Mouse (Mus musculus) left cerebral cortex, postnatal 10 days (tissue): ENCODE measurements around the gene Noxo1. TPM values are rescaled to one million over a fixed set of nuclear protein-coding genes. Genes with fewer than 3 reads are reported as not detected.

Experiments
- DNase-seq, 2 experiments: peaks; one replicate each; pipeline ENCODE4 v3.0.0; 2021 to 2022; ENCODE audit warnings: low spot score in 2 of 2, mixed read lengths in 1 of 2; ENCODE audit errors: extremely low spot score in 1 of 2
- intact Hi-C: fragments of 180-260 bp; cut with DNase I; formaldehyde crosslinking; loops from one replicate; pipeline ENCODE4 v1.15.1; 2025
- total RNA-seq, 2 experiments: library from RNA; stranded (reverse); gene quantifications; 2 replicates each; pipeline ENCODE4 v1.2.3; 2021

The Noxo1 gene
- total RNA-seq, 2 experiments from 2014 or later: 2.7 to 5.1 TPM

DNA sequence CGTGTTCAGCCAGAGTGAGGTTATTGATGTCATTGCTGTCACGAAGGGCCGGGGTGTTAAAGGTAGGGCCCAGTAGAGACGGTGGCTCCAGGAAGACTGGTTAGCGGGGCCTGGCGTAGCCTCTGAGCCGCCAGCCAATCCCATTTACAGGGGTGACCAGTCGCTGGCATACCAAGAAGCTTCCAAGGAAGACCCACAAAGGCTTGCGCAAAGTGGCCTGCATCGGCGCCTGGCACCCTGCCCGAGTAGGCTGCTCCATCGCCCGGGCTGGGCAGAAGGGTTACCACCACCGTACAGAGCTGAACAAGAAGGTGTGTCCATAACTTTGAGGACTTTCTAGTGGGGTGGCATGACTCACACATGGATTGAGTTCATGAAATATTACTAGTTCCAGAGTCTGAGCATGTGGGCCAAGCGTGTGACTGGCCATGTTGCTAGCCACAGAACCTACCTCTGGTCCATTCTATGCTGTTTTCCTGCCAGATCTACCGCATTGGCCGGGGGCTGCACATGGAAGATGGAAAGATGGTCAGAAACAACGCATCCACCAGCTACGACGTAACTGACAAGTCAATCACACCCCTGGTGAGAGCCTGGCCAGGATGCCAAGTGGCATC lies 37.5 kb downstream of the Noxo1 start:
- DNase-seq: no peak
- intact Hi-C loops: no loop called here

DNA sequence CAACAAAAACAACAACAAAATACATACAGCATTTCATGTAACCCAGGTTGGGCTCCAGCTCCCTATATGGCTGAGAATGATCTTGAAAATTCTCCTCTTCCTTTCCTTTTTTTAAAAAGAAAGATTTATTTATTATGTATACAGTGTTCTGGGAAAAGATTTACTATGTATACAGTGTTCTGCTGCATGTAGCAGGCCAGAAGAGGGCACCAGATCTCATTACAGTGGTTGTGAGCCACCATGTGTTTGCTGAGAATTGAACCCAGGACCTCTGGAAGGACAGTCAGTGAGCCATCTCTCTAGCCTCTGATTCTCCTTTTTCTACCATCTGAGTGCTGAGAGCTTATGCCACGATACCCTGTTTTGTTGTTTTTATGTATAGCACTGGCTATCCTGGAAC lies 38.5 kb downstream of the Noxo1 start:
- intact Hi-C loops: no loop called here
- no peak for DNase-seq

DNA sequence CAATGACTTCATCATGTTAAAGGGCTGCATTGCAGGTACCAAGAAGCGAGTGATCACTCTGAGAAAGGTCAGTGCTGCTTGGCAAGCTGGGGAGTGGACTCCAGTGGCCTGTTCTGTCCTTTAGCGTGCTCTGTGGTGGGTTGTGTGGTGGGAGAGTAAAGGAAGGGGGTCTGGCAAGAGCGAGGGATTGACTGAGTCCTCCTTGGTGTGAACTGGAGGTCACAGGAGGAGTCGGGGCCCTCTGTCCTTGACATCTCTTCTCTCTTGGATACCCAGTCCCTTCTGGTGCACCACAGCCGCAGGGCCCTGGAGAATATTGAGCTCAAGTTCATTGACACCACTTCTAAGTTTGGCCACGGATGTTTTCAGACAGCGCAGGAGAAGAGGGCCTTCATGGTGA lies 39.4 kb downstream of the Noxo1 start:
- intact Hi-C loops: loop anchor here (5.0 kb wide), 1 partner anchor 147 kb away; no protein-coding TSS in a partner anchor

DNA sequence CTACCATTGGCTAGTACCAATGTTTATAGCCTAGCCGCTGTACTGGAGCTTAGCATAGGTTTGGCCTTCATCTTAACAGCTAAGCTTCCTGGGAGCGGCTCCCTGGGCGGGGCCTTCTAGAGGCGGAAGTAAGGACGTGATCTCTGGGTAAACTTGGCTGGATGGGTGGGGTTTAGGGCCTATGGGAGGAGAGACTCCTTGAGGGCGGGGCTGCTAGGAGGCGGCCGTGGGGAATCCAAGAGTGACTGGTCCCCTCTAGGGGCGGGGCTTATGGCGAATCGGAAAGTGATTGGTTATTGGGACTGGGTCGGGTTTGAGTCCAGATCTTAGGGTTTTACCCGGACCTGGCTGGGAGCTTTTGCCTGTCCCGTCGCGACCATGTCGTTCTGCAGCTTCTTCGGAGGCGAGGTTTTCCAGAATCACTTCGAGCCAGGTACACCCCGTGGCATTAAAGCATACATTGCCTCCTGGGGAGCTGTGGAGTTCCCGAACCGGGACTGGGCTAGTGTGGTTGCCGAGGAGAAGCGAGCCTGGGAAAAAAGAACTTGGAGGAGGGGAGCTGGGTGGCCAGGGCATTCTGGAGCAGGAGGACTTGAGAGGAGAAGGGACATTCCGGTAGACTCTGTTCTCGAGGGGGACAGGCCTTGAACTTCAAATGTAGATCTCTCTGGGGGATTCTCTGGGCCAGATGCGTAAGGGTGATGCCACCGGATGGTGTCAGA lies 40.5 kb downstream of the Noxo1 start, which contains the start of gene Msrb1:
Gene Msrb1, plus strand, starts transcription at position 313 of the 722 bp plus-strand sequence.
- intact Hi-C loops: loop anchor here (5.0 kb wide), 1 partner anchor 146 kb away; no protein-coding TSS in a partner anchor
- peak; percentile 91 to 97 for DNase-seq

More for the DNA sequence above, 39.4 kb downstream of the Noxo1 start:
- no peak for DNase-seq

DNA sequence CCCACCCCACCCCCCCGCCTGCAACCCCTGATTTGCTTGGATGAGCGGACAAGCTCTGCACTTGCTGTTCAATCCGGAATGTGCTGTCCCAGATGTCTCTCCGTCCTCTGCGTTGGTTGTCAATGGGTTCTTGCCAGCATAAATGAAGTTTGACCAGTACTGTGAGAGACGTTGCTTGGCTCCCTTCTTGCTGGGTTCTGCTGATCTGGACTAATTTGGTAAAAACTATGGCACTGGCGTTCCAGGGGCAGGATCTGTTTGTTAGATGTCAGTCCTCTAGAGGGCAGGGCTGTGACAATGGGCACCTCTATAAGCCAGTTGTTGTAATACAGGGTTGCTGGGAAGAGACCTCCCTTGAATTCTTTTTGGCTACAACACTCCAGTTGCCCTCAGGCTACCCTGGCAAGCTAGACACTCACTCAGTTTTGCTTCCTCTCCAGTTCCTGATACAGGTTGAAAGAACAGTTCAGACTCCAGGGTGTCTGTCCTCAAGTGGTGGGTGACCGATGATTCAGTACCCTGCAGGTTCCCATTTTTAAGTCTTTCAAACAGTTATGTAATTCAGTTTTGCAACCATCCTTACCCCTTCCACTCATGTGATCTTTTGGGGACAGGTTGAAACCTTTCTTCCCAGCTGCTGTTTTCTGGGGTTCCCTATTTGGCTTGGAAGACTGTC lies 41.2 kb downstream of the Noxo1 start:
- intact Hi-C loops: loop anchor here (5.0 kb wide), 1 partner anchor 145 kb away; no protein-coding TSS in a partner anchor
- DNase-seq: no peak

DNA sequence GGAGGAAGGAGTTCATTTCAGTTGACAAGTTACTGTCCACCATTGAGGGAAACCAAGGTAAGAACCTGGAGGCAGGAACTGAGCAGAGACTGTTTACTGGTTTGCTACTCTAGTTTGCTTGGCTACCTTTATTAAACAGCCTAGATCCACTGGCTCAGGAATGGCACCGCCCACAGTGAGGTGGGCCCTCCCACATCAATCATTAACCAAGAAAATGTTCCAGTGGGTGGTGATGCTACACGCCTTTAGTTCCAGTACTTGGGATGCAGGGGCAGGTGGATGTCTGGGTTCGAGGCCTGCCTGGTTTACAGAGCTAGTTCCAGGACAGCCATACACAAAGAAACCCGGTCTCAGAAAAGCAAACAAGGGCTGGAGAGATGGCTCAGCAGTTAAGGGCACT lies 42.2 kb downstream of the Noxo1 start:
- no peak for DNase-seq
- intact Hi-C loops: loop anchor here (5.0 kb wide), 1 partner anchor 144 kb away; no protein-coding TSS in a partner anchor

DNA sequence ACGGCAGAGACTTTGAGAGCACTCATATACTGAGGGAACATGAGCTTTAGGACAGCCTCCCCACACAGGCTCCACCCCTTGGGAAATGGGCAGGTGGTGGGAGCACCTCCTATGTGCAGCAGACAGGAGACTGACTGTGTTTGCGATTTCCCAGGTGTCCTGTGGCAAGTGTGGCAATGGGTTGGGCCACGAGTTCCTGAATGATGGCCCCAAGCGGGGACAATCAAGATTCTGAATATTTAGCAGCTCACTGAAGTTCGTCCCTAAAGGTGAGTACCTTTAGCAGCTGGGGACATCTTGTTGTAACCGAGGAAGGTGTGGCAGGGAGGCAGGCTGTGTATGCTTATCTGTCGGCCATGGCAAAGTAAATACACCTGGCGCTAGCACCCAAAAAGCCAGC lies 43.9 kb downstream of the Noxo1 start:
- no peak for DNase-seq
- intact Hi-C loops: loop anchor here (5.0 kb wide), 1 partner anchor 142 kb away; no protein-coding TSS in a partner anchor

DNA sequence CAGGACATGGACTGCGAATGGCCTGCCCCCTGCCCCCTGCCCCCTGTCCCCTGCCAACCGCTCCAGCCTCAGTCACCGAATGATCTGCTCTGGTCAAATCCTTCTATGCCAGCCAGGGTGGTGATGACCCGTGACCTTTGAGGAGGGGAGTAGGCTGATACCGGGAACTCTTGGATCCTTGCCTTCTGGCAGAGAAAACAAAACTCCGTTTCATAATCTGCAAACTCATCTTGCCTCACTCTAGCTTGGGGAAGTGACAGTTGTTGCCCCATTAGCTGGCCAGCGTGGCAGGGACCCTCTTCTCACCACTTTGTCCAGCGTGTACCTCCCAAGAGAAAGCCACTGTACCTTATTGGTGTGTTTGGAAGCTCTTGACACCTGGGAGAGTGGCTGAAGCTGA lies 46.3 kb downstream of the Noxo1 start:
- DNase-seq: no peak
- intact Hi-C loops: no loop called here

DNA sequence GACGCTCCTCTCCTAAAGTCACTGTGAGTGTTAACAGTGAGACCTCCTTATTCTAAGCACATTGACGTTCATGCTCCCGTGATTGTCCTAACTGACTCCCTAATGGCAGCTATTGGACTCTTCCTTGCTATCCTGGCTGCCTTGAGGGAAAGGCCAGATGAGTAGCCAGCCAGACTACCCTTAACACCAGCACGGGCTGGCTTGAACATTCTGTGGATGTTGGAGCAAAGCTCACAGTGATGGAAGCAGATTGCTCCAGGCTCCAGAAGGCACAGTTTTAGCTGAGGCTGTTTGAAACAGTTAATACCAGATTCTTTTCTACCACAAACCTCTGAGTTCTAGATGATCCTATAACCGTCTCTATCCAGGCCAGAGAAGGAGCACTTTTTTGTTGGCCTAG lies 47.9 kb downstream of the Noxo1 start:
- intact Hi-C loops: loop anchor here (2.0 kb wide), 1 partner anchor 73 kb away; no protein-coding TSS in a partner anchor
- no peak for DNase-seq

DNA sequence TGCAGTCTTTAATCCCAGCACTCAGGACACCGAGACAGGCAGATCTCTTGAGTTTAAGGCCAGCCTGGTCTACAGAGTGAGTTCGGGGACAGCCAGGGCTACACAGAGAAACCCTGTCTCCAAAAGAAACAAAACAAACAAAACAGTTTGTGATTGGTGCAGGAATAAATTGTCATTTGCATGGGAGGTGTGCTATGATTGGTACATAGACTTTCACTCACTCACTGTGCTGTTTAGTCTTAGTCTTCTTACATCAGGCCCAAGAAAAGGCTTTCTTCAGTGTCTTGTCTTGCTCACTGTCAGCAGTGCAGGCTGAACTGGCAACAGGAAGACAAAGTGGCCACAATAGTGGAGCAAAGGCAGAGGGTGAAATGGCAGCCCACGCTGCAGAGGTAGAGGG lies 48.3 kb downstream of the Noxo1 start:
- intact Hi-C loops: loop anchor here (2.0 kb wide), 1 partner anchor 72 kb away; no protein-coding TSS in a partner anchor
- no peak for DNase-seq

DNA sequence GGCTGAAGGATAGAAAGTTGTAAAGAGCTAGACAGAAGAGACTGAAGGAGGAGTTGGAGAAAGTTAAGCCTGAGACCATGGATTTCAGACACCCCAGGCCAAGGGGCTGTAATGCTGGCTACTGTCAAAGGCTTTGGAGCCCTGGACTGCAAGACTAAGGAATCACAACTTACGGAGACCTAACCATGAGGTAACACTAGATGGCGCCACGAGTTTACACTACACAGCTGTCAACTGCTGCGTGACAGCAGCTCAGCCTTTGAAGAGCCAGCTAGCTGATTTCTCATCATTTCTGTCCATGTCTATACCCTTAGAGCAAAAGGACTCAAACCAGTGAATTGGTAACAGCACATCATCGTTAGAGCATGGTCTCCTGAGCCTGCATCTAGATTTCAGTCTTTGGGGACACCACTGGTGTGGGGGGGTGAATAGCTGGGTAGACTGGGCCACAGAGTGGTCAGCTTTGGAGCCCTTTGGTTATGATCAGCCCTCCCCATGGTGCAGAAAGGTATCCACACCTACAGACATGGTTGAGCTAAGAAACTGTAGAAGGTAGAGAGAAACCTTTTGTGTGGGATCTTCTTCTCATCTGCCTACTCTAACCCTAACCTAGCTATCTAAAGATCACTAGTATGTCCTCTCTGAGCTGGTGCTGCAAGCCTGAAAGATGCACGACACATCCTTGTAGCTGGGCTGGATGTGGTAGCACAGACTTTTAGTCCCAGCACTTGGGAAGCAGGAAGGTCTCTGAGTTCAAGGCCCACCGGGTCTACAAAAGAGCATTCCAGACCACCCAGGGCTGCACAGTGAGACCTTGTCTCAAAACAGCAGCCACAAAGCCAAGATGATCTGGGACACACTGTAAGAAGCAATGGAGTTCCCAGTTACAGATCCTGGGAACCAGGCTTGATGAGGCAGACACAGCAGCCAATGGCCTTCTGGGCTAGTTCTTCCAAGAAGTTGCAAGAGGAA lies 49.8 kb downstream of the Noxo1 start:
- intact Hi-C loops: loop anchor here (2.0 kb wide), 1 partner anchor 71 kb away; no protein-coding TSS in a partner anchor
- peak; percentile 79 to 85 for DNase-seq

DNA sequence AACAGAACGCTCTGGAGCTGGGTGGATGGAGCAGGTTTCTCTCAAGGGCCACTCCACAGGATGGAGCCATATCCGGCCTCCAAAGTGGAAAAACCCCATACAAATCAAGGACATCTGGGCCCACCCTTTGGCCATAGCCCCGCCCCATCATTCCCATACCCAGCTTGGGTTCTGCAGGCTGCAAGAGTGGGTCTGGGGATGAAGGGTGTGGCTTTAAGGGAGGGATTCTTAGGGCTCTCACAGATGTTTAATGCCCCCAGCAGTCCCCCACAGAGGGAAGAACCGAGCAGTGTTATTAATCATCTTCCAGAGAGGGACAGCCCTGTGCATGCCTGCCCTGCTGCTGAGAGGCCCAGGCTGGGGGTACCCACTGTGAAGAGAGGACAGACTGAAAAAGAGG lies 51.0 kb downstream of the Noxo1 start:
- intact Hi-C loops: no loop called here

More for the DNA sequence above, 51.0 kb downstream of the Noxo1 start:
- no peak for DNase-seq

Other genes starting within 250 kb of the Noxo1 start
- 10 to 100 TPM; 30.8 to 31.3 TPM for gene E4f1, start 225.9 kb upstream of the Noxo1 start, total RNA-seq
- 10 to 100 TPM; 66.4 to 66.7 TPM for gene Pgp, start 225.8 kb upstream of the Noxo1 start, total RNA-seq
- gene Bricd5, start 222.3 kb upstream of the Noxo1 start, total RNA-seq: 1 to 10 TPM in 1 of 2 experiments, under 1 TPM in 1; 0.88 to 1.4 TPM
- gene Mlst8, start 217.2 kb upstream of the Noxo1 start, total RNA-seq: 10 to 100 TPM; 31.6 to 37.4 TPM
- gene Caskin1, start 207.6 kb upstream of the Noxo1 start, total RNA-seq: 100 to 1,000 TPM; 161 to 162 TPM
- gene Traf7, start 168.3 kb upstream of the Noxo1 start, total RNA-seq: 100 to 1,000 TPM; 105 to 107 TPM
- 10 to 100 TPM; 22.6 to 29.8 TPM for gene Rab26, start 162.0 kb upstream of the Noxo1 start, total RNA-seq
- 10 to 100 TPM; 60.8 to 66.7 TPM for gene Pkd1, start 146.4 kb upstream of the Noxo1 start, total RNA-seq
- 100 to 1,000 TPM; 130 to 143 TPM for gene Tsc2, start 63.6 kb upstream of the Noxo1 start, total RNA-seq
- 1 to 10 TPM; 4.6 to 5.9 TPM for gene Nthl1, start 63.6 kb upstream of the Noxo1 start, total RNA-seq
- 10 to 100 TPM; 55.0 to 55.2 TPM for gene Slc9a3r2, start 45.9 kb upstream of the Noxo1 start, total RNA-seq
- gene Npw, start 37.8 kb upstream of the Noxo1 start, total RNA-seq: not detected
- gene Zfp598, start 26.5 kb upstream of the Noxo1 start, total RNA-seq: 10 to 100 TPM; 37.2 to 38.1 TPM
- 100 to 1,000 TPM; 248 to 254 TPM for gene Syngr3, start 6.3 kb upstream of the Noxo1 start, total RNA-seq
- gene Gfer, start 78 bp upstream of the Noxo1 start, total RNA-seq: 10 to 100 TPM; 21.5 TPM
- 10 to 100 TPM; 30.9 to 37.9 TPM for gene Tbl3, start 11.4 kb downstream of the Noxo1 start, total RNA-seq
- gene Rnf151, start 21.8 kb downstream of the Noxo1 start, total RNA-seq: under 1 TPM in 1 of 2 experiments, not detected in 1; 0.69 TPM
- 100 to 1,000 TPM; 575 to 607 TPM for gene Rps2, start 21.9 kb downstream of the Noxo1 start, total RNA-seq
- gene Ndufb10, start 28.2 kb downstream of the Noxo1 start, total RNA-seq: 100 to 1,000 TPM; 156 to 176 TPM
- gene Rpl3l, start 31.6 kb downstream of the Noxo1 start, total RNA-seq: under 1 TPM; 0.43 to 0.49 TPM
- 10 to 100 TPM; 44.2 to 47.8 TPM for gene Msrb1, start 40.4 kb downstream of the Noxo1 start, total RNA-seq
- under 1 TPM in 1 of 2 experiments, not detected in 1; 0.49 TPM for gene Hs3st6, start 56.8 kb downstream of the Noxo1 start, total RNA-seq
- gene Meiob, start 108.1 kb downstream of the Noxo1 start, total RNA-seq: not detected
- 100 to 1,000 TPM in 1 of 2 experiments, 10 to 100 TPM in 1; 92.4 to 102 TPM for gene Hagh, start 143.9 kb downstream of the Noxo1 start, total RNA-seq
- gene Fahd1, start 154.1 kb downstream of the Noxo1 start, total RNA-seq: 10 to 100 TPM; 14.8 to 16.5 TPM
- gene Igfals, start 169.8 kb downstream of the Noxo1 start, total RNA-seq: under 1 TPM; 0.17 to 0.32 TPM
- gene Nubp2, start 190.1 kb downstream of the Noxo1 start, total RNA-seq: 10 to 100 TPM; 37.8 to 40.2 TPM
- gene Spsb3, start 190.4 kb downstream of the Noxo1 start, total RNA-seq: 10 to 100 TPM; 48.0 to 48.3 TPM
- 10 to 100 TPM; 53.9 to 56.6 TPM for gene Eme2, start 198.9 kb downstream of the Noxo1 start, total RNA-seq
- gene Mrps34, start 198.9 kb downstream of the Noxo1 start, total RNA-seq: 10 to 100 TPM; 58.4 to 64.8 TPM
- gene Nme3, start 200.3 kb downstream of the Noxo1 start, total RNA-seq: 10 to 100 TPM; 42.2 to 43.5 TPM
- 100 to 1,000 TPM; 288 to 297 TPM for gene Mapk8ip3, start 240.7 kb downstream of the Noxo1 start, total RNA-seq